Mouse (Mus musculus) lung, embryonic 16.5 days (tissue): ENCODE measurements around the gene Snrnp25. TPM values are rescaled to one million over a fixed set of nuclear protein-coding genes. Genes with fewer than 3 reads are reported as not detected.

Experiments
- ATAC-seq: fragments of 200-750 bp; cut with Nextera tagmentation; 2 replicates; pipeline ENCODE4 v1.8.0; 2017; ENCODE audit warnings: low read depth, mild to moderate bottlenecking, moderate library complexity
- H3K27ac ChIP-seq: fragments of 300-500 bp; sonication (generic); 2 replicates; pipeline ENCODE4 v1.5.1; 2014; ENCODE audit warnings: mild to moderate bottlenecking, control low read depth, low read length
- H3K27me3 ChIP-seq: fragments of 300-500 bp; sonication (generic); 2 replicates; pipeline ENCODE4 v1.6.1; 2014; ENCODE audit warnings: low read depth, low read length, mixed read lengths; ENCODE audit not compliant: control insufficient read depth, insufficient read depth
- H3K36me3 ChIP-seq: fragments of 300-500 bp; sonication (generic); 2 replicates; pipeline ENCODE4 v1.6.1; 2014; ENCODE audit warnings: low read length; ENCODE audit not compliant: control insufficient read depth, insufficient read depth
- H3K4me1 ChIP-seq: fragments of 300-500 bp; sonication (generic); replicated peaks from 2 replicates; pipeline ENCODE4 v1.6.1; 2014; ENCODE audit warnings: low read length, mixed read lengths; ENCODE audit not compliant: control insufficient read depth, insufficient read depth
- H3K4me2 ChIP-seq: fragments of 300-500 bp; sonication (generic); 2 replicates; pipeline ENCODE4 v1.6.1; 2014; ENCODE audit warnings: low read depth, low read length, control low read depth
- H3K4me3 ChIP-seq: fragments of 300-500 bp; sonication (generic); 2 replicates; pipeline ENCODE4 v1.5.1; 2014; ENCODE audit warnings: mild to moderate bottlenecking, low read length, control low read depth
- H3K9ac ChIP-seq: fragments of 300-500 bp; sonication (generic); 2 replicates; pipeline ENCODE4 v1.6.1; 2014; ENCODE audit warnings: low read length, control low read depth
- H3K9me3 ChIP-seq: fragments of 300-500 bp; sonication (generic); 2 replicates; pipeline ENCODE4 v1.6.1; 2016; ENCODE audit warnings: low read length; ENCODE audit not compliant: control insufficient read depth
- WGBS: fragments of 180-500 bp; shearing (Covaris S2); extraction: QIAGEN DNeasy Blood & Tissue Kit; methylation state at CpG from one replicate; pipeline ENCODE4 v1.1.7; 2014; 5-methylcytosine and 5-hydroxymethylcytosine counted together
- polyA plus RNA-seq: library from polyadenylated mRNA; unstranded; fragments of >200 nt; fragmentation: Nextera tagmentation; extraction: Ambion mirVana; gene quantifications from 2 replicates; pipeline ENCODE4 v1.2.1, GENCODE M21; 2015

Snrnp25 gene
- polyA plus RNA-seq, 1 experiment from 2014 or later: 49.2 TPM

DNA sequence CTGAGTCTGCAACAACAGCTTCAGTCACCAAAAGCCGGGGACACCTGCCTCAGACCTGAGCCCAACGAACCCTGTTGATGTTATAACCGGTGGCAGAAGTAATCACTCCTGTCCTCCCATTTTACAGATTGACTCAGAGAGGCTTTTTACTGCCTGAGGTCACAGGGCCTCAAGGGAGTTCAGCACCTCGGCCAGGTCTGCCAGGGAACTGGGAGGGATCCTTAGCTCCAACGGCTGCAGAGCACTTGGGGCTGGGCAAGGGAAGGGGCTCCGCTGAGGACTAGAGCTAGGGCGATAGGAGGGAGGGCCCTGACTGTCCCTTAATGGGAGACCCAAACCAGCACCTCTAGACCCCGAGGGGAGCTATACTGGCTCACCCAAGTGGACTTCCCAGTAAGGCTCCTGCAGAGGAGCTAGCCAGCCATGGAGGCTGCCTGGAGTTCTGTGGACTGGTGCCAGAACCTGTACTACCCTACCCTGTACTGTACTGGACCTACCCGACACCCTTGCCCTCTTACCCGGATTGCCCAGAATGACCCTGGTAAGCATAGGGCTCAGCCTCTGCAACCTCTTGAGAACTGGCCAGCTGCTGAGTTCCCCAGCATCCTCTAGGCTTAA lies 15.5 kb downstream of the Snrnp25 start:
- no peaks in the 10 kb centered on the region for H3K27me3 ChIP-seq
- peaks cover 4% of the 10 kb centered on the region for H3K36me3 ChIP-seq
- peak overlapping the region; percentile 68 for H3K4me2 ChIP-seq
- H3K9me3 ChIP-seq: no peaks in the 10 kb centered on the region
- H3K9ac ChIP-seq: peak overlapping the region; percentile 95
- peak overlapping the region; percentile 89 for H3K4me3 ChIP-seq
- WGBS: 28% methylated on average over 10 of the region's 10 CpGs
- H3K27ac ChIP-seq: peak overlapping the region; percentile 96
- peaks cover 43% of the 10 kb centered on the region for H3K4me1 ChIP-seq
- ATAC-seq: no peak

DNA sequence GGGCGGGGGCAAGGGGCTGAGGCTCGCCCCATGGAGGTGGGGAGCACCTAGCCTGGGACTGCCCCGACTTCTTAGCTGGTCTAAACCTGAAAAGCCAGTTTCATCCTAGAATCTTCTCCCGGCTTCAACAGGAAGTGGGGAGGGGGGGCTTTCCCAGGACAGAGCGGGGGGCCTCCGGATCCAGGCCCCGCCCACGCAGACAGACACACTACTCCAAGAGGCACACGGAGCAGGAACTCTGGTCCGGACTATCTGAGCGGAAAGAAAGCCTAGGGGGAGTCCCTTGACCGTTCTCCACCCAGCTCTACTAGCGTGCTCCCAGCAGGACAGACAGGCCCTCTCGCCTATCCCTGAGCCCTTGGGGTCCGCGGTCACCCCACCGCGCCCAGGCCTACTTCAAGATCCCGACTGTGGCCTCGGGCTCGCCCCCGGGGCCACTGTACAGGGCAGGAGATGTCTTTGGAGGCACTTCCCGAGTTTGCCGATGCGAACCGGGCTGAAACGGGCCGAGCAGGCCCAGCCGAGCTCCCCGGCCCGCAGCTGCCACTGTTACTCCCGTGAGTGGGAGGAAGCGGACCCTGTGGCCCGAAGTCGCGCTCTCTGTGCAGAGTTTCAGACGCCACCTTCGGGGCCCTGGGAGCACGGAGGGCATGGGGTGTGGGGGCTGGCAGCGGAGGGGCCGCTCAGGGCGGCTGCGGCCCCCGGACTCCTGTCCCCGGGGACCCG lies 16.2 kb downstream of the Snrnp25 start:
- Histone ChIP-seq H3K27ac (peak overlapping the region; percentile 96), H3K4me3 (peak overlapping the region; percentile 89), H3K4me1 (peaks cover 49% of the 10 kb centered on the region), H3K9me3 (no peaks in the 10 kb centered on the region), H3K4me2 (peak overlapping the region; percentile 68), H3K27me3 (no peaks in the 10 kb centered on the region), H3K36me3 (no peaks in the 10 kb centered on the region), H3K9ac (peak overlapping the region; percentile 95)
- ATAC-seq: peak; percentile 66
- under 1% methylated on average over 45 of the region's 46 CpGs for WGBS

DNA sequence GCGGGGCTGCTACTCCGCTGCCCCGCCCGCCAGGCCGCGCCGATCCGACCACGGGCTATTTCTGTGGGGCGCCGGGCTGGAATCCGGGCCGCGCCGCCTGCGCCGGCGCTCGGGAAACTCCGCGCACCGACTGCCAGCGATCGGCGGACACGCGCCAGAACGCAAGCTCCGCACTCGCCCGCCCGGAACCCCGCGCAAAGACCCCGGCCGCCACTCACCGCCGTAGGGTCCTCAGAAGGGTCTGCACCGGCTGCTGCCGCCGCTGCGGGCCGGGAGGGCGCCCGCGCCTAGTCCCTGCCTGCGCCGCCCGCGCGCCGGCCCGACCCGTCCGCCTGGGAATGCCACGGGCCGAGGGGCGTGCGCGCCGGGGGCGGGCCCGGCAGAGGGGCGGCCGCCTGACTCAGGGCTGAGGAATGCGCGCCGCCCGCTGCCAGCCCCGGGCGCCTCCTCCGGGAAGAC lies 16.8 kb downstream of the Snrnp25 start, which contains the start of gene Rhbdf1:
TSS of gene Rhbdf1 (minus strand) at position 350 of the 459 bp plus-strand sequence.
- H3K27ac ChIP-seq: peak within 1 kb of the TSS; percentile 96
- peak within 1 kb of the TSS; percentile 95 for H3K9ac ChIP-seq
- no peaks in the 10 kb centered on the region for H3K9me3 ChIP-seq
- no peaks in the 10 kb centered on the region for H3K36me3 ChIP-seq
- H3K4me2 ChIP-seq: peak within 1 kb of the TSS; percentile 68
- peak; percentile 65 for ATAC-seq
- under 1% methylated on average over 51 of the region's 72 CpGs for WGBS
- H3K27me3 ChIP-seq: no peaks in the 10 kb centered on the region
- peak within 1 kb of the TSS; percentile 89 for H3K4me3 ChIP-seq
- H3K4me1 ChIP-seq: peaks cover 52% of the 10 kb centered on the region

DNA sequence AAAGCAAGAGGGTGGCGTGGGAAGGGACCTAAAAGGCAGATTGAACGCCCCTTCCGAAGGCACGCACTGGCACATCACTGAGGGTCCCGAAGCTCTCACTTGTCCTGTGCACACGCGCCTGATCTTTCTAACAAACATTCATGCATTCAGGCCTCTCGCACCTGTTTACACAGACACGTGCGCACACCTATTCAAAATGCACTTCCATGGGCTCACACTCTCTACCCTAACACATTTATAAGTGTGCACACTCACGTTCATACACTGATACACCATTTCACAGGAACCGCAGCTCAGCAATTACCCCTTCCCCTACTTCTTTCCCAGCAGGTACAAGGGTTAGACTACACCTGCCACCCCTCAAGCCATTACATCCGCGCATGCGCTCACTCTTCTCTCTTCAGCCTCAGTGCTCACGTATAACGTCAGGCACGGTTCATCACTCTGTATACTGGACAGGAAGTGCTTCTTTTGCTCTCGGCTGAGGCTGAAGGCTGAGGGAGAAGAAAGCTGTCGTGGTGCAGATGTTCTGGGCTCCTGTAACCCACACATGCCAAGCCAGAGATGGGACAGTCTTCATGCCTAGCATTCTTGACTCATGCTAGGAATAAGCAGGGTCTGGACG lies 17.5 kb downstream of the Snrnp25 start:
- peak overlapping the region; percentile 95 for H3K9ac ChIP-seq
- no peak for ATAC-seq
- H3K9me3 ChIP-seq: no peaks in the 10 kb centered on the region
- WGBS: 7% methylated on average over 21 of the region's 21 CpGs
- peak overlapping the region; percentile 89 for H3K4me3 ChIP-seq
- no peaks in the 10 kb centered on the region for H3K36me3 ChIP-seq
- peaks cover 59% of the 10 kb centered on the region for H3K4me1 ChIP-seq
- no peaks in the 10 kb centered on the region for H3K27me3 ChIP-seq
- peak overlapping the region; percentile 68 for H3K4me2 ChIP-seq
- peak overlapping the region; percentile 96 for H3K27ac ChIP-seq

DNA sequence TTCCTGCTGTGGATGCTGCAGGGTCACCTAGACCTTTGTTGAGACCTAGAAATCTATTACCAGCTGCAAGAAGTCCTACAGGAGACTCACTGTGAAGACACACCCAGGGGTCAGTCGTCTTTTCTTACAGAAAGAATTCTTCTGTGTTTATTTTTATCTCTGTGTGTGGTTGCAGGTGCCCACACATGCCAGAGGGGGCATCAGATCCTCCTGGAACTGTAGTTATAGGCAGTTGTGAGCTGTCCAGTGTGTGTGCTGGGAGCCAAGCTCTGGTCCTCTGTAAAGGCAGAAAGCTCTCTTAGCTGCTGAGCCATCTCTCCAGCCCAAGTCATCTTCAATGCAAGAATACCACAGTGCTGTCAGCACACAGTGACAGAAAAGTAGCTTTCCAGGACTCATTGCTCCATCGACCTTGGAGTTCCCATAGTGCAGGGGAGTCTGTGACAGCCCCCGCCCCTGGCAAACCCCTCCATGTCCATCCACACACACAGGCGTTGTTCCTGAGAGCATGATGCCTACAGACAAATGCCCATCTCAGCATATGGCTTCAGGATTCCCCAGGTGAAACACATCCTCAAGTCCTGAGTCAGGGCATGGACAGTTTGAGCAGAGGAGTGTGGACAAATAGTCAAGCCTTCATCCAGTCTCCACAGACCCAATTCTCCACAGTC lies 18.2 kb downstream of the Snrnp25 start:
- Histone ChIP-seq H3K27me3 (no peaks in the 10 kb centered on the region), H3K4me2 (no peak overlapping the region), H3K4me1 (peaks cover 60% of the 10 kb centered on the region), H3K9me3 (no peaks in the 10 kb centered on the region), H3K9ac (no peak overlapping the region), H3K27ac (peak overlapping the region; percentile 96), H3K36me3 (no peaks in the 10 kb centered on the region), H3K4me3 (no peak overlapping the region)
- 63% methylated on average over 4 of the region's 4 CpGs for WGBS
- no peak for ATAC-seq

DNA sequence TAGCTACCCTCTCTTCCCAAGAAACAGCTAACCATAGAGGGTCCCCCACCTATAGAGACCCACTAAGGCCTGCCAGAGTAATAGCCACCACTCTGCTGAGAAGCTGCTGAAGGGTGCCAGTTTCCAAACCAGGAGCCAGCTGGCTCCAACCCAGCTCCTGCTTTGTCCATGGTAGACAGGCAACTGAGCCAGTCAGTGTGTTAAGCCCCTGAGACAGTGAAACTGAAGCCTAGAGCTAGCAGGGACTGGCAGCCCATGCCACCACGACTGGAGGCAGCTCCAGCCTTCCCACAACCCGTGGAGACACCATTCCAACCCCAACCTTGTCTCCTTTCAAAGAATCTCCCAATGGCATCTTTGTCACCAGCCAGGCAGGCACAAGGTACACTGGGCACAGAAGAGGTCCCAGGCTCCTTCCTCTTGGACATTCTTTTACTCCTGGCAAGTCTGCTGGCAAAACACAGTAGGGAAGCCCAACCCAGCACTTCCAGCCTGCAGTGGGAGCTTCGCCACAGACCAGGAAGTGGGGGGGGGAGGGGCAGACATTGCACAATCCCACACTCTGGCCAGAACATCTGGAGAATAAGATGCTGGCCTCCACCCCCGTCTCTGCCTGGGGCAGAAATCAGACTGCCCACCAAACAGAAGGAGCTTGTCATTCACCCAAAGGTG lies 19.4 kb downstream of the Snrnp25 start:
- ATAC-seq: peak; percentile 68
- peak overlapping the region; percentile 53 for H3K9ac ChIP-seq

DNA sequence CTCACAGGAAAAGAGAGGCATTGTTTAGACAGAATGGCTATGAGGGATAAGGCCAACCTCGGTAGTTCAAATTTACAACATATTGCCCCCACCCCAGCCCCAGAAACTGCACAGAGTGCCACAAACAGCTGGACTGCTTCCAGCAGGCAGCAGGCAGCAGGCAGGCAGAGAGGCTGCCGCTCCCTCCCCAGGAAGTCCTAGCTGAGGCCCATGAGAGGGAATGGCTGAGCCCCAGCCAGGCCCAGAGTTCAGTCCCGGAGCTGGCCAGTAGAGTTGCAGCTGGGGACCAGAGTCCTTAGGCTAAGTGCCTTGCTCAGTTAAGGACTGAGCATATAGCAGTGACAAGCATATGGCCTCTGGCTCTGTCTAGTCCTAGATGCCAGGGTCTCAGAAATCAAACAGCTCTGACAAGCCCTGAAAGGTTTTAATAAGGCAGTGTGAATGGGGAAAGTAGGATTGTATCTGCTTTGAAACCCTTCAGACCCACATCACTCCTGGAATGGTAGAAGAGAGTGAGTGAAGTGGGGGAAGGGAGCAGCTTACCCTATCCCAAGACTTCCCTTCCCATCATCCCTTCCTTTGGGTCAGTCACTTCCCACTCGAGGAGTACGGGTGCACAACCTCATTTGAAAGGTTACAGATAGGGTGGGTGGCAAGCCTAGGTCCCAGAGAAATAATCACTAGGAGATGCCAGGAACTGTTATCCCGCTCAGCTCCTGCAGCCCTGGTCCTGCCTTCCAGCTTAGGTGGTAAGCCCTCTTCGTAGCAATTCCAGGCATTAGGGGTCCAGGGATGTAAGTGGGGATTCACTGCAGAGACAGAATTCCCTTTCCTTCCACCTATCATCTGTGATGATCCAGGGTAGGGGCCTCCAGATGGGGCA lies 20.2 kb downstream of the Snrnp25 start:
- peak overlapping the region; percentile 53 for H3K9ac ChIP-seq
- 44% methylated on average over 7 of the region's 7 CpGs for WGBS
- ATAC-seq: peak; percentile 27
- peaks cover 3% of the 10 kb centered on the region for H3K36me3 ChIP-seq
- H3K9me3 ChIP-seq: no peaks in the 10 kb centered on the region
- no peaks in the 10 kb centered on the region for H3K27me3 ChIP-seq
- no peak overlapping the region for H3K4me3 ChIP-seq
- peak overlapping the region; percentile 25 for H3K4me2 ChIP-seq
- H3K27ac ChIP-seq: peak overlapping the region; percentile 96
- peaks cover 51% of the 10 kb centered on the region for H3K4me1 ChIP-seq

More for the DNA sequence above, 19.4 kb downstream of the Snrnp25 start:
- WGBS: 5% methylated on average over 4 of the region's 4 CpGs
- Histone ChIP-seq H3K27me3 (no peaks in the 10 kb centered on the region), H3K27ac (peak overlapping the region; percentile 96), H3K36me3 (no peaks in the 10 kb centered on the region), H3K4me3 (no peak overlapping the region), H3K4me2 (peak overlapping the region; percentile 25; the same call in 1 of the 2 replicates), H3K9me3 (no peaks in the 10 kb centered on the region), H3K4me1 (peaks cover 60% of the 10 kb centered on the region)
